Mouse (Mus musculus) forebrain, postnatal 0 days (tissue): ENCODE data around the gene Npas2. TPM values are rescaled to one million over a fixed set of nuclear protein-coding genes. Genes with fewer than 3 reads are reported as not detected.

Source experiments
- ATAC-seq: fragments of 200-750 bp; cut with Nextera tagmentation; 2 replicates; pipeline ENCODE4 v1.8.0; 2017; ENCODE audit warnings: mild to moderate bottlenecking, moderate library complexity
- DNase-seq: peaks from one replicate; pipeline ENCODE4 v3.0.0-alpha.2; 2015
- H3K27ac ChIP-seq: fragments of 300-500 bp; sonication (generic); 2 replicates; pipeline ENCODE4 v1.5.1; 2014; ENCODE audit warnings: low read depth, mild to moderate bottlenecking, antibody characterized with exemption, low read length, moderate library complexity, mixed read lengths
- H3K27me3 ChIP-seq: fragments of 300-500 bp; sonication (generic); 2 replicates; pipeline ENCODE4 v1.6.1; 2014; ENCODE audit warnings: mild to moderate bottlenecking, low read length, mixed read lengths; ENCODE audit not compliant: insufficient read depth
- H3K36me3 ChIP-seq: fragments of 300-500 bp; sonication (generic); 2 replicates; pipeline ENCODE4 v1.6.1; 2014; ENCODE audit warnings: mild to moderate bottlenecking, moderate library complexity; ENCODE audit not compliant: insufficient read depth
- H3K4me1 ChIP-seq: fragments of 300-500 bp; sonication (generic); 2 replicates; pipeline ENCODE4 v1.6.1; 2014; ENCODE audit warnings: antibody characterized with exemption; ENCODE audit not compliant: insufficient read depth
- H3K4me2 ChIP-seq: fragments of 300-500 bp; sonication (generic); 2 replicates; pipeline ENCODE4 v1.6.1; 2014; ENCODE audit warnings: low read depth, mild to moderate bottlenecking, moderate library complexity
- H3K4me3 ChIP-seq: fragments of 300-500 bp; sonication (generic); 2 replicates; pipeline ENCODE4 v1.5.1; 2014; ENCODE audit warnings: low read depth, low read length, mixed read lengths
- H3K9ac ChIP-seq: fragments of 300-500 bp; sonication (generic); 2 replicates; pipeline ENCODE4 v1.6.1; 2014; ENCODE audit warnings: mild to moderate bottlenecking
- H3K9me3 ChIP-seq: fragments of 300-500 bp; sonication (generic); 2 replicates; pipeline ENCODE4 v1.6.1; 2016; ENCODE audit warnings: low read length
- CTCF ChIP-seq: sonication (generic); IDR thresholded peaks from 2 replicates; pipeline ENCODE4 v1.5.1; 2016; ENCODE audit warnings: antibody characterized with exemption, control low read depth, low read depth
- WGBS: fragments of 180-500 bp; shearing (Covaris S2); extraction: QIAGEN DNeasy Blood & Tissue Kit; methylation state at CpG from one replicate; pipeline ENCODE4 v1.1.7; 2014; 5-methylcytosine and 5-hydroxymethylcytosine counted together
- polyA plus RNA-seq: library from polyadenylated mRNA; unstranded; fragments of >200 nt; fragmentation: Nextera tagmentation; extraction: Ambion mirVana; gene quantifications from 2 replicates; pipeline ENCODE4 v1.2.1, GENCODE M21; 2015
- total RNA-seq: library from RNA; depleted of rRNA; stranded (reverse); fragments of >200 nt; gene quantifications from 2 replicates; pipeline ENCODE4 v1.2.3, GENCODE M21; 2014

The Npas2 gene
- total and polyA plus RNA-seq, 2 experiments from 2014 or later = 3.3 to 4.6 TPM

GRCm38 (mm10) chr1:39281888-39282287 lies 88.4 kb downstream of the Npas2 start:
- Histone ChIP-seq H3K27ac (no peak overlapping the region), H3K9me3 (no peaks in the 10 kb centered on the region), H3K36me3 (no peaks in the 10 kb centered on the region), H3K27me3 (no peaks in the 10 kb centered on the region), H3K9ac (no peak overlapping the region), H3K4me1 (no peaks in the 10 kb centered on the region), H3K4me3 (no peak overlapping the region), H3K4me2 (no peak overlapping the region)
- 84% methylated on average over 5 of the region's 5 CpGs for WGBS
- TF ChIP-seq CTCF = no peak
- ATAC-seq (no peak), DNase-seq (no peak)

- no peaks in the 10 kb centered on the region for H3K9me3 ChIP-seq
- H3K4me2 ChIP-seq = no peak overlapping the region
- H3K4me1 ChIP-seq = no peaks in the 10 kb centered on the region
- no peak overlapping the region for H3K9ac ChIP-seq
- no peak overlapping the region for H3K27ac ChIP-seq
- no peak for ATAC-seq
- no peak for DNase-seq
- no peak overlapping the region for H3K4me3 ChIP-seq
- WGBS = 77% methylated on average over 7 of the region's 7 CpGs
- no peaks in the 10 kb centered on the region for H3K36me3 ChIP-seq
- no peak for TF ChIP-seq CTCF
- H3K27me3 ChIP-seq = no peaks in the 10 kb centered on the region
Measured at GRCm38 (mm10) chr1:39283323-39283722, 89.8 kb downstream of the Npas2 start.

- WGBS = 88% methylated on average over 16 of the region's 16 CpGs
Measured at GRCm38 (mm10) chr1:39284786-39285185, 91.3 kb downstream of the Npas2 start.

GRCm38 (mm10) chr1:39287076-39287475 lies 93.5 kb downstream of the Npas2 start:
- 94% methylated on average over 9 of the region's 9 CpGs for WGBS
- H3K4me3 ChIP-seq = no peak overlapping the region
- H3K9me3 ChIP-seq = no peaks in the 10 kb centered on the region
- H3K27ac ChIP-seq = no peak overlapping the region
- no peak for DNase-seq
- no peak overlapping the region for H3K4me2 ChIP-seq
- H3K27me3 ChIP-seq = no peaks in the 10 kb centered on the region
- H3K4me1 ChIP-seq = no peaks in the 10 kb centered on the region
- no peaks in the 10 kb centered on the region for H3K36me3 ChIP-seq
- no peak for TF ChIP-seq CTCF
- no peak for ATAC-seq
- H3K9ac ChIP-seq = no peak overlapping the region

More at GRCm38 (mm10) chr1:39284786-39285185, 91.3 kb downstream of the Npas2 start:
- no peak overlapping the region for H3K4me2 ChIP-seq
- no peaks in the 10 kb centered on the region for H3K36me3 ChIP-seq
- H3K27me3 ChIP-seq = no peaks in the 10 kb centered on the region
- ATAC-seq (no peak), DNase-seq (no peak)
- H3K27ac ChIP-seq = no peak overlapping the region
- no peak overlapping the region for H3K4me3 ChIP-seq
- no peak overlapping the region for H3K9ac ChIP-seq
- no peak for TF ChIP-seq CTCF
- H3K9me3 ChIP-seq = no peaks in the 10 kb centered on the region
- no peaks in the 10 kb centered on the region for H3K4me1 ChIP-seq

GRCm38 (mm10) chr1:39287831-39288230 lies 94.3 kb downstream of the Npas2 start:
- WGBS = 72% methylated on average over 4 of the region's 4 CpGs
- Histone ChIP-seq H3K9me3 (no peaks in the 10 kb centered on the region), H3K27me3 (no peaks in the 10 kb centered on the region), H3K27ac (no peak overlapping the region), H3K4me2 (no peak overlapping the region), H3K4me3 (no peak overlapping the region), H3K36me3 (no peaks in the 10 kb centered on the region), H3K4me1 (no peaks in the 10 kb centered on the region), H3K9ac (no peak overlapping the region)
- no peak for TF ChIP-seq CTCF
- no peak for DNase-seq
- ATAC-seq = no peak

- no peak overlapping the region for H3K4me3 ChIP-seq
- no peaks in the 10 kb centered on the region for H3K27me3 ChIP-seq
- no peak for TF ChIP-seq CTCF
- WGBS = 58% methylated on average over 3 of the region's 3 CpGs
- ATAC-seq (no peak), DNase-seq (no peak)
- no peaks in the 10 kb centered on the region for H3K36me3 ChIP-seq
- H3K27ac ChIP-seq = no peak overlapping the region
- no peaks in the 10 kb centered on the region for H3K4me1 ChIP-seq
- no peak overlapping the region for H3K4me2 ChIP-seq
- H3K9ac ChIP-seq = no peak overlapping the region
- H3K9me3 ChIP-seq = no peaks in the 10 kb centered on the region
Measured at GRCm38 (mm10) chr1:39288425-39288824, 94.9 kb downstream of the Npas2 start.

- Histone ChIP-seq H3K4me1 (no peaks in the 10 kb centered on the region), H3K36me3 (no peaks in the 10 kb centered on the region), H3K4me3 (no peak overlapping the region), H3K27me3 (no peaks in the 10 kb centered on the region), H3K9me3 (no peaks in the 10 kb centered on the region), H3K4me2 (no peak overlapping the region), H3K9ac (no peak overlapping the region), H3K27ac (no peak overlapping the region)
- ATAC-seq (no peak), DNase-seq (no peak)
- 90% methylated on average over 3 of the region's 3 CpGs for WGBS
- TF ChIP-seq CTCF = no peak
Measured at GRCm38 (mm10) chr1:39292001-39292400, 98.5 kb downstream of the Npas2 start.

GRCm38 (mm10) chr1:39298294-39298693 lies 104.8 kb downstream of the Npas2 start:
- TF ChIP-seq CTCF = no peak
- 94% methylated on average over 9 of the region's 9 CpGs for WGBS
- no peaks in the 10 kb centered on the region for H3K36me3 ChIP-seq
- ATAC-seq (no peak), DNase-seq (no peak)
- no peak overlapping the region for H3K4me3 ChIP-seq
- no peaks in the 10 kb centered on the region for H3K9me3 ChIP-seq
- H3K27ac ChIP-seq = no peak overlapping the region
- H3K27me3 ChIP-seq = no peaks in the 10 kb centered on the region
- no peak overlapping the region for H3K4me2 ChIP-seq
- no peaks in the 10 kb centered on the region for H3K4me1 ChIP-seq
- H3K9ac ChIP-seq = no peak overlapping the region
